Mouse (Mus musculus): Measurements from ENCODE around the gene Smad1.

GRCm38 (mm10) chr8:79386831-79387230 lies 12.5 kb downstream of the Smad1 start:
- TF ChIP-seq EP300 (IDR thresholded peaks at IDR 0.05; ENCODE audit: low read depth): no peak
- no peak for TF ChIP-seq CTCF (IDR thresholded peaks at IDR 0.05; ENCODE audit: low read depth)
